Mouse (Mus musculus) granulocyte monocyte progenitor cell, adult 5-6 weeks (primary cell): ENCODE measurements at regions not wholly inside any gene's neighbourhood (a gene's known extent, or its start where the extent isn't known, plus 50 kb on each side); places are given as distances from the start of the nearest gene placed in this dataset.

Experiments used
- ATAC-seq: replicated peaks from 2 replicates; pipeline ENCODE4 v1.8.0; 2016; ENCODE audit warnings: mild to moderate bottlenecking, moderate TSS enrichment, inconsistent platforms; ENCODE audit not compliant: poor library complexity, severe bottlenecking

DNA sequence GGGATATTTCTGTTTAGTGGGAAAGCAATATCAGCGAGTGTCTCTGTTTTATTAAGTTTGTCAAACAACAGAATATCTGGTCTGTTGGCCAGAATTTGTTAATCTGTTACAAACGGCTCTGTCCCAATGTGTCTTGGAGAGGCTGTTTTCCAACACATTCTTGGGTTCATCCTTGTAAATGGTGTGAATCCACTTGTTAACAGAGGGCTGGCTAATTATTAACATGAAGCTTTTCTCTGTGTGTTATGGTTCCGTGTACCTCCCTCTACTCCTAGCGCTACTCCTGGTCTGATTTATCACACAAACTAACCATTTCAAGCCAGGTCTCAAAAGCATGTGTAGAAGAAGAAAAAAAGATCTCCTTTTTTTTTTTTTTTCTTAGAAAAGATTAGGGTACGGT is 60.4 kb downstream of the Pou3f3 start:
- ATAC-seq = no peak

DNA sequence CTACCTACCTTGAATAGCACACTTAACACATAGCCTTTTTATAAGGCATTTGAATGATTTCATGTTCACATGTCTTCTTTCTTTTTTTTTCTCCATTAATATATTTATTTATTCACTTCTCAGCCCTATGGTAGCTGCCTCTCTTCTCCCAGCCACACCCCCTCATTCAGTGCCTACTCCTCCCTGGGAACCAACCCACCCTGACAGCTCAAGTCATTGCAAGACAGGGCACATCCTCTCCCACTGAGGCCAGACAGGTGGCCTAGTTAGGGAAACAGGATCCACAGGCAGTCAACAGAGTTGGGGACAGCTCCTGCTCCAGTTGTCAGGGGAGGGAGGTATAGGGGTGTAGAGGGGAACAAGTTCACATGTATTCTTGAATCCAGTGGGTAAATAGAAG is 60.9 kb downstream of the Pou3f3 start:
- ATAC-seq = no peak

DNA sequence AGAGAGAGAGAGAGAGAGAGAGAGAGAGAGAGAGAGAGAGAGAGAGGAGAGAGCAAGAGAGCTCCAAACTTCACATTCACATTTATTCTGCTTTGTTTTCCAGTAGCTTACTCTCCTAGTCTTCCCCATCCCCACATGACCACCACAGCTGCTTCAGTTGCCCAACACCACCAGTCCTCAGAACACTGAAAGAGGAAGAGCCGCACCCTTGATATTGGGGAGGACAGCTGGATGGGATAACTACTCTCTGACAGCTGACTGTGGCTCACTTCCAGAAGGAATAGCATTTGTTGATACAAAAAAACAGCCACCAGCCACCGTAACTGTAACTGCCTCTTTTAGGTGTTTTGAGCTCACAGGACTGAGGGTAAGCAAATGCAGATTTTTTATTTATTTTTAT is 67.9 kb downstream of the Pou3f3 start:
- peak; percentile 98 for ATAC-seq

DNA sequence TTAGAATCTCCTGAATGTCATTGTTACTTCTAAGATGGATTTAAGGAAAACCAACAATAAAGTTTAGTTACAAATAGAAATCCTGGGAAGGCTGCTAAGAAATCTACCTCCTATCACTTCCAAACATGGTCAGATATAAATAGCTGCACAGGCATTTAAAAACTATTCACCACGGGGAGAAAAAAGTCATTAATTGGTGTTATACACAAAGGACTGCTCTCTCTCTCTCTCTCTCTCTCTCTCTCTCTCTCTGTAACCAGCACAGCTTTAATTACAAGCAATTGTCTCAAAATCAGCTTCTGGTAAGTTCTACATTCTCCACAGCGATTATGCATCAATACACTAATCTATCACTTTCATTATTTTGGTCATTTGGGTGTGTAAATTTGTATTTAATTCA is 68.5 kb downstream of the Pou3f3 start:
- ATAC-seq = no peak

DNA sequence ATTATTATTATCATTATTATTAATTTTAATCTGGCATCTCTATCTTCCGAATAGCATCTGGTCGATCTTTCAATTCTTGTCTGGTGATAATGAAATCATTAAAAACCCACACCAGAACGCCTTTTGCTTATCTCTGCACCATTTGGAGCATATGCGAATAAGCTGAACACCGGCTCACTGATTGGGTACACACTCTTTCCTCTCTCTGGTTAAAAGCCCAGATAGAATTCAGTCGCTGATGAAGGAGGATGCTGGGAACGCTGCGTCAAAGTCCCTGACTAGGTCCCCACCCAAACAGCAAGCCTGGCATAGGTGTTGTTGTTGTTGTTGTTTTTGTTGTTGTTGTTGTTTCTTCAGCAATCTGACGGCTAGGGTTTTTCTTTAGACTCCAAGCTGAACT is 74.5 kb downstream of the Pou3f3 start:
- no peak for ATAC-seq

DNA sequence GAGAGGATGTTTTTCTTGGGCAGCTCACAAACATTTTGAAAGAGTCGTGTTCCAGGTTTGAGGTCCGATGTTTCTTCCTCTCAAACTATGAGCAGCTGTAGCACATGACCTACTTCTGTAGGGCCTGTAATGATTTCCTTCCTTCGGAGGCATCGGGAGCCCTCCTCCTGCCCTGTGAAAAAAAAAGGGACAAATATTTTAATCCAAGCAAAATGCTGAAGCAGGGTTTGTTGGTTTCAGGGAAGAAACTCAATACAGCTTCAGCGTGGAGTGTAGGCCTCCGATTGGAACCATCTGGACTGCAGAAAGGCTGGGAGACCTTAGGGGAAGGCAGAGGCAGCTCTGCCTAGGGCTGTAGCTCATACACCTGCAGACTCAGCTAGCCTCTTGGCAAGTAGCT is 76.4 kb downstream of the Pou3f3 start:
- ATAC-seq = no peak

DNA sequence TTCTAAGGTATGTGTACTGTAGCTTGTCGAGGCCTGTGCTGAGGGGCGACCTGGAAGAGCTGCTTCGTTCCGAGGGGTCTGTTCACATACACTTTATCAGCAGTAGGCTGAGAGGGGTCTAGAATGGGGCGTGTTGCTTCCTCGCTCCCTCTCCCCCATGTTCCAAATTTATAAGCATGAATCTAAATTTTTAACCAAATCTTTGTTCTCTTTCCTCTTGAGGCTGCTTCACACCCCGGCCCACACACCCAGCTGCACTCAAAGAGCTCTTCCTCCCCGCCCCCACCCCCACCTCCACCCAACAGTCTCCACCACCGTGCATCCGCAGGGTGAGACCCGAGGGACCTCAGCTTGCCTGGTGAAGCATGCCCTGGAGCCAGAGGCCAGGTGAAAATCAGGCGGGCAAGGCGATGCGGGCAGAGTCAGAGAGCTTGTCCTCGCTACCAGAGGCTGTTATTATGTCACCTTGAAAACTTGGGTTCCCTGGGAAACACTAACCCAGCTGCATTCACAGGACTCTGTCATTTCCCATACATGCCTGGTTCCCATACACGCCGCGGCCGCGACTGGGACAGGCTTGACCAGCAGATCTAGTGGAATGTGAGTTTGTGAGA is 77.1 kb upstream of the Mrps9 start:
- no peak for ATAC-seq

DNA sequence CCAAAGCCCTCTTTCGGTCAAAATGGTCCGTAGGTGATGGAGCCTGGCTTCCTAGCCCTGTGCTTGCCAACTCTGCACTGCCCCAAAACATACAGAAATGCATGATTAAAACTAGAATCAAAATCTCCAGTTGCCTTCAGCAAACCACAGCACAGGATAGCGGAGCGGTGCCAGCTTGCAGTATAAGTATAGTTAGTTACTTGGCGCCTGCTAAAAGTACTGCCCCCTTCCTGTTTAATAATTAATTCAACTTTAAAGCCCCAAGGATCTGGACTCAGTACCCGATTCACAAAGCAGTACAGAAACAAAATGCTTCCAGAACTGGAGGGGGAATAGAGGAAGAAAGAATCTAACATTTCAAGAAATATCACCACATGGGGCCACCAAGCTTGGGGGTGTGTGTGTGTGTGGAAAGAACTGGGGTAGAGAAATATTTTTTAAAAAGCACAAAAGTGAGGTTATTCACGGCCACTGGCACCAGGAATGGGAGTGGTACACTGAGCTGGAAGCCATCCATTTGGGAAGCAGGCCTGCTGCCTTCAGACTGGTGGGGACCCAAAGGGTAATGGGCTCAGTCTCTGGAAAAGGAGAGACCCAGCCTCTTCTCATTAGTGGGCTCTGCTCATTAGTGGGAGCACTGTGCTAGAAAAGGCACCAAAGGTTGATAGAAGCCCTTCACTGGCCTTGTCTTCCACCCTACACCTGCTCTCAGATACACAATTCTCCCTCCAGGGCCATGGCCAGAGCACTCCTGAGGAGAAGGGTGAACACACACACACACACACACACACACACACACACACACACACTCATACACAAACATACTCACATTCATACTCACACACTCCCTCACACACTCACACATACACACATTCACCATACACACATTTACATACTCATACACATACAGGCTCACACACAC is 75.8 kb upstream of the Mrps9 start:
- no peak for ATAC-seq

DNA sequence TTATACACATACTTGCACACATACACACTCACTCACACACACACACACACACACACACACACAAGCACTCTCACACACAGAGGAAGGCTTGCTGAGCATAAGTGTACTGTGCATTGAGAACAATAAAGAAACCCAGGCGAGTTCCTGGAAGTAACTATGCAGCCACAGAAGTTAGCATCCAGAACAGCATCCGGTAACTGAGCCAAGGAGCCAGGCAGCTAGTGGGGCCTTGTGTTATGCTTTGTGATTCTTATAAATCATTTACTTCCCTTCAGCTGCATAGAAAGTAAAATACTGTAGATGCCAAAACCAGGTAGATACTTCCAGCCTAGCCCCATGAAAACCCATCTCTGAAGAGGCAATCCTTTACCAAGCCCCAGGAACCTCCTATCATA is 75.1 kb upstream of the Mrps9 start:
- no peak for ATAC-seq

DNA sequence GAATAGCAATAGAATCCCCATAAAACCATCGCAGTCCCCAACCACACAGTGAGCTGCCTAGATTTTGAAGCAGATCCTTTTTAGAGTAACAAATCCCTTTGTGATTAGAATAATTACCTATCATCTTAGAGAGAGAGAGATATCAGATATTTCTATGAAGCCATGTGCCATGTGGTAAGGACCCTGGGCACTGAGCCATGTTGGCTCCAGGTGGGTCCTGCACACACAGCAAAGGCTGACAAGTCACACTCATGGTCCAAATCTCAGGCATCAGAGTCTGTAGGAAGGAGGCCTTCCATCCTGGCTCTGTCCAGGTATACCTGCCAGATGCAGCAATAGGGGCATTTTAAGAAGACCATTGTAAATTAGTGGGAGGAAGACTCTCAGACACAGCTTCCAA is 73.6 kb upstream of the Mrps9 start:
- no peak for ATAC-seq

DNA sequence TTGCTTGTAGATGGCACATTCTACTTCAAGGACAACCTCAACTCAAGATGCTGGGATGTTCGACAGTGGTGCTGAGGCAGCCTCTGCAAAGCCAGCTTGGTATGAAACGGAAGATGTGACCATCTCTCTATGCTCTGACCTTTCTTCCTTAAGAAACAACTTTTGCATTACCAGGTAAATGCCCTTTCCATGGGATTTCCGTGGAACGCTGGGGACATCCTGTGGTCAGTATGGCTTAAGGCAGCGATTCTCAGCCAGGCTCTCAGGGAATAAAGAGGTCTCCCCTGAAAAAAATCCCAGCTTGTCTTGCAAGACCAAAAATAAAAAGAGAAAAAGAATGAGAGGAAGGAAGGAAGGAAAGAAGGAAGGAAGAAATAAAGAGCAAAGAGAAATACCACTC is 71.3 kb upstream of the Mrps9 start:
- peak; percentile 33; the same call in 1 of the 2 replicates for ATAC-seq

DNA sequence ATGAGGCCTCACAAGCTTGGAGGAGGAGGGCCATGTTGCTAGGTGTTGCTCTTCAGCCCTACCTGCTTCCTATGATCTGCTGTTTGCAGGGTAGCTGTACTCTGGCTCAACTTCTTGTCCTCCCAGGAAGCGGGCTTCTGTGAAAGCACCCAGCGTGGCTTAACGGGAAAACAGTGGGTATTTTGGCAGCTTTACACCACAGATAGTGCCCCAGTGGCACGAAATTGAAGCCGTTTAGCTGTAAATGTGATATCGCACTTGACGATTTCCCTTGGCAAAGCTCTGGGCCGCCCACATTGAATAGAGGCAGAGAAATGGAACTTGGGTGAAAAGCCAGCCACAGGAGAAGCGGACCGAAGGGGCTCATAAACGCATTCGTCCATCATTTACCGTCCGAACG is 70.8 kb upstream of the Mrps9 start:
- no peak for ATAC-seq

DNA sequence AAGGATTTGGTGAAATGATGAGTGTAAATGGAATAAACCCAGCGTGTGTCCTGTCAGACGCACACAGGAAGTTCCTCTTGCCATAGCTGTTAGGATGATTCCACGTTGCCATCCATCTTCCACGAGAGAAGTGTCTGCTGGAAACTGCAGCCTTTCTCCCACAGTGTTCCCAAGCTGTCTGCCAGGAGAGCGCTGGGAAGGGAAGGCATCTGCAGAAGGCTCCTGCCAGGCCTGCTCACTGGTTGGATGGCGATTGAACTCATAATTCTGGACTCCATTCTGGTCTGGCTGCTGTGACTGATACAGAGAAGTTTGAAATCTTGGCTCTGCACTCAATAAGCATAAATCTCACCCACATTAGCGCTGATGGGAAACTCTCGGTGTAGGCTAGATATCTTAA is 69.5 kb upstream of the Mrps9 start:
- no peak for ATAC-seq

DNA sequence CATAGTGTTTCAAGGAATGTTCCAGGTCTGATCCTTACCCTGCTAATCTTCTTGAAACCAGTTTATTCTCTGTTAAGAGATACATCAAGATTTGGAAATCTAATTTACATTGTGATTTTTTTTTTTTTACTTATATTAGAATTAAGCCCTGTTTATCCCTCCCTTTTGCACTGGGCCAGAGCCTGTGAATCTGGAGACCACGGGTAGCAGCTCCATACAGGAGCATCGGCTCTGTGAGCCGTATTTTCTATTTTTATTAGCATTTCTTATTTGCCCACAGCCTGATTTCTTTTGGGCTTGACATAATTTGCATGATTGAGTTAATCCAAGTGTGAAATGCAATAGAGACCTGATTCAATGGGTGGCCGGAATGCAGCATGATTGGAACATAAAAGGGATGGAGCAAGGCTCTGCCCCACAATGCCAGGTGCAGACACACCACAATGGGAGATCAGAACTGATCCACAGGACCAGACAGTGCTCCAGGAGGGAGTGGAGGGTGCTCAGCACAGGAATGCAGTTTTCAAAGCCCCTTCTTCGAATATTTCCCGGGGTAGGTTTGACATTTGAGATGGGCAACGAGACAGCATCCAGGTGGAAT is 67.9 kb upstream of the Mrps9 start:
- no peak for ATAC-seq

DNA sequence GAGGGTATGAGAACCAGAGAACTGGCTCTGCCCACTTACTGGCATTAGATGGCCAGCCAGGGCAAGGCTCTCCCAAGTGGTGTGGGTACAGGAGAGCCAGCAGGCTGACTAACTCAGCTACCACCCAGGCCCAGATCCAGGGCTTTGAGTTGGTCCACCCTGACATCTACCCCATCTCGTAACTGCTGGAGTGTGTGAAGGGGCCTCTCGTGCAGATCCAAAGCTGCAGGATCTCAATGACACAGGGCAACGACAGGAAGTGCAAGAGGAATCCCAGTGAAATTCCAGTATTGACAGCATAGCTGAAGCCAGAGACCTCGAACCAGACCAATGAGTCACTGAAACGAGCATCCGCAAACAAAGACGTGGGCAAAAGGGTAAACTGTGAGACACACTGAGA is 63.8 kb upstream of the Mrps9 start:
- no peak for ATAC-seq

DNA sequence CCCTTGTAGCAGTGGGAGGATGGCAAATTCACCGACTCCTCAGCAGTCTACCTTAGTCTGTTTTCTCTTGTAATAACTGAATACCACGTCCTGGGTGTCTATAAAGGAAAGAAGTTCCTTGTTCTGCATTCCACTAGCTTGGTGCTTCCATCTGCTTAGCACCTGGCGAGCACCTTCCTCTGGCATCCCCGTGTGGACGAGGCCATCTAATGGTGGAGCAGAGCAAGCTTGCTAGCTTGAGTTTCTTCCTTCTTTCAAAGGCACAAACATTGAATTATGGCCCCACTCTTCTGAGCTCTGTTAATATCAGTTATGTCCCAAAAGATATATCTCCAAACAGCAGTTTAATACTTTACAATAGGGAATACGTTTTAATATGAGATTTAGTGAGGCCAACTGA is 62.6 kb upstream of the Mrps9 start:
- ATAC-seq = no peak
